In genomic region chr8:121542901-121543300, GRCm38 (mm10) we compare ENCODE assay signal across 30 mouse cellular contexts. TPM values are rescaled to one million over a fixed set of nuclear protein-coding genes. Genes with fewer than 3 reads are reported as not detected.
DNase-seq lines count a peak whose midpoint lies in the region; ATAC-seq and TF ChIP-seq lines count a peak whose summit lies in the region.
"Had no signal": no experiment of that assay in that cellular context is flagged by ENCODE, and none has a peak within 500 bp of the region (broad histone marks: within the 10 kb centered on the region; RNA-seq: fewer than 3 reads in every experiment).

No protein-coding gene starts in this region.

- no peaks in the 10 kb centered on the region for H3K4me1 ChIP-seq in lung, embryonic 14.5 days (ENCODE audit: insufficient read depth)
- H3K4me1 ChIP-seq in testis, adult 2 months (ENCODE audit: control insufficient read depth, insufficient read depth, low read length): peaks cover 17% of the 10 kb centered on the region
- H3K4me1 ChIP-seq: forebrain, embryonic 10.5 days; heart, embryonic 12.5 days; heart, embryonic 15.5 days had no signal

- no peak overlapping the region for H3K4me3 ChIP-seq in lung, embryonic 14.5 days (ENCODE audit: low read depth, low read length)
- H3K4me3 ChIP-seq in testis, adult 2 months (ENCODE audit: control insufficient read depth, low read depth, low read length): peak overlapping the region; percentile 95
- H3K4me3 ChIP-seq: forebrain, embryonic 10.5 days; forebrain, embryonic 13.5 days; heart, embryonic 12.5 days; heart, embryonic 15.5 days had no signal

- H3K36me3 ChIP-seq in lung, embryonic 14.5 days (ENCODE audit: insufficient read depth): no peaks in the 10 kb centered on the region
- H3K36me3 ChIP-seq in testis, adult 2 months (ENCODE audit: control insufficient read depth, insufficient read depth, low read length): no peaks in the 10 kb centered on the region
- H3K36me3 ChIP-seq: forebrain, embryonic 10.5 days; heart, embryonic 12.5 days; heart, embryonic 15.5 days had no signal

- TF ChIP-seq POLR2A in testis, adult 2 months (IDR thresholded peaks at IDR 0.05; ENCODE audit: control insufficient read depth, low read depth, low read length): no peak

- H3K4me2 ChIP-seq in lung, embryonic 14.5 days: no peak overlapping the region
- H3K4me2 ChIP-seq: forebrain, embryonic 13.5 days; heart, embryonic 12.5 days; heart, embryonic 15.5 days; hindbrain, embryonic 14.5 days had no signal

- no peaks in the 10 kb centered on the region for H3K27me3 ChIP-seq in lung, embryonic 14.5 days (ENCODE audit: insufficient read depth, low read length)
- H3K27me3 ChIP-seq in testis, adult 2 months (ENCODE audit: control insufficient read depth, insufficient read depth, low read length): no peaks in the 10 kb centered on the region
- H3K27me3 ChIP-seq: forebrain, embryonic 13.5 days had no signal

- H3K9me3 ChIP-seq in lung, embryonic 14.5 days (ENCODE audit: low read depth, low read length): no peaks in the 10 kb centered on the region
- H3K9me3 ChIP-seq: forebrain, embryonic 13.5 days; heart, embryonic 15.5 days had no signal

- no peak overlapping the region for H3K9ac ChIP-seq in lung, embryonic 14.5 days
- H3K9ac ChIP-seq: forebrain, embryonic 13.5 days; forebrain, postnatal 0 days; heart, embryonic 12.5 days; heart, embryonic 15.5 days; hindbrain, embryonic 14.5 days had no signal

- peak; percentile 46 for DNase-seq in cerebellum, postnatal 10 days
- no peak for DNase-seq in cerebellum, adult 11 months
- no peak for DNase-seq in lung, embryonic 14.5 days
- DNase-seq in lung, postnatal 25 days (ENCODE audit: low spot score): no peak
- no peak for DNase-seq in testis, postnatal 14 days (ENCODE audit: low spot score)
- DNase-seq in layer of hippocampus, adult 8-10 months (ENCODE audit: low spot score in 2 of 2): no peak
- DNase-seq: adrenal gland, adult 2 months; adrenal gland, postnatal 14 days; cerebellum, adult 11-12 months; cerebellum, adult 8-10 months; cerebellum, postnatal 14 days; forebrain, postnatal 0 days; gastrocnemius, postnatal 10 days; gastrocnemius, postnatal 36 days; heart, adult 18-20 months; heart, postnatal 10 days; heart, postnatal 36 days had no signal

- TF ChIP-seq CTCF in lung, embryonic 14.5 days (IDR thresholded peaks at IDR 0.05; ENCODE audit: low read depth): no peak
- TF ChIP-seq CTCF in testis, adult 2 months (IDR thresholded peaks at IDR 0.05; ENCODE audit: control insufficient read depth, insufficient read depth, insufficient replicate concordance, low read depth, low read length): no peak

- ATAC-seq in lung, embryonic 14.5 days (ENCODE audit: insufficient read depth): 0 out of 2 replicates have a peak, but pooled peaks have one; percentile 7
- ATAC-seq: forebrain, embryonic 13.5 days; forebrain, postnatal 0 days; hindbrain, postnatal 0 days; inflammation-experienced regulatory T-cells, adult 6 months had no signal

- H3K27ac ChIP-seq in lung, embryonic 14.5 days (ENCODE audit: low read depth): no peak overlapping the region
- no peak overlapping the region; the same call in 1 of the 2 replicates for H3K27ac ChIP-seq in testis, adult 2 months (ENCODE audit: control insufficient read depth, insufficient read depth, low read depth, low read length)
- H3K27ac ChIP-seq: forebrain, embryonic 10.5 days; forebrain, embryonic 13.5 days; heart, embryonic 15.5 days; hindbrain, embryonic 14.5 days; hindbrain, postnatal 0 days had no signal

- 51% methylated on average over 13 of the region's 13 CpGs for WGBS in lung, embryonic 14.5 days

RNA-seq across cellular contexts. Expression of gene 1700018B08Rik, which starts 1.2 kb away (rescaled TPM):
- polyA plus RNA-seq in lung, embryonic 14.5 days (2014; fragmentation: Nextera tagmentation; extraction: Ambion mirVana): not detected in 2 replicates
- polyA plus RNA-seq in testis, adult 2 months (2012; rRNA removed): 438 and 472 TPM in 2 replicates
- not detected for total RNA-seq in layer of hippocampus, adult 8-10 months (2022)
- total RNA-seq: adrenal gland, adult 2 months; adrenal gland, postnatal 14 days; adrenal gland, postnatal 4 days; forebrain, postnatal 0 days; gastrocnemius, postnatal 10 days; gastrocnemius, postnatal 36 days; heart, adult 18-20 months; heart, postnatal 10 days; heart, postnatal 36 days; MEL had no signal
- polyA plus RNA-seq: adrenal gland, adult 2 months; embryonic facial prominence, embryonic 11.5 days; embryonic facial prominence, embryonic 14.5 days; forebrain, embryonic 10.5 days; forebrain, embryonic 13.5 days; forebrain, postnatal 0 days; heart, embryonic 12.5 days; heart, embryonic 15.5 days; hindbrain, embryonic 11.5 days; hindbrain, embryonic 14.5 days; hindbrain, postnatal 0 days; inflammation-experienced regulatory T-cells, adult 6 months had no signal

RNA-seq across cellular contexts. Expression of gene Fbxo31, which starts 35.7 kb away (rescaled TPM):
- polyA plus RNA-seq in lung, embryonic 14.5 days (2014; fragmentation: Nextera tagmentation; extraction: Ambion mirVana): 17.5 and 18.4 TPM in 2 replicates
- 6.1 and 6.8 TPM in 2 replicates for polyA plus RNA-seq in testis, adult 2 months (2012; rRNA removed)
- 100 to 1,000 TPM in 3 of 4 experiments, 10 to 100 TPM in 1; 96.9 to 103 (median 102) TPM for total RNA-seq in layer of hippocampus, adult 8-10 months (2022)

RNA-seq across cellular contexts. Expression of gene Map1lc3b, which starts 47.3 kb away (rescaled TPM):
- 198 and 202 TPM in 2 replicates for polyA plus RNA-seq in lung, embryonic 14.5 days (2014; fragmentation: Nextera tagmentation; extraction: Ambion mirVana)
- 22.6 and 26.5 TPM in 2 replicates for polyA plus RNA-seq in testis, adult 2 months (2012; rRNA removed)
- total RNA-seq in layer of hippocampus, adult 8-10 months (2022): 100 to 1,000 TPM; 143 to 187 (median 172) TPM

Comparison
In these comparisons a context has a peak if more than half of its experiments do, and no peak if none do; other contexts are left out.
1. DNase-seq: peak in cerebellum, postnatal 10 days (2 of 2); none in cerebellum, adult 11 months (single experiment), lung, embryonic 14.5 days (single experiment), lung, postnatal 25 days (single experiment), testis, postnatal 14 days (single experiment) and layer of hippocampus, adult 8-10 months (0 of 2).
2. RNA of gene 1700018B08Rik, which starts 1.2 kb away (polyA plus RNA-seq): 438 to 472 TPM in testis, adult 2 months; not detected in lung, embryonic 14.5 days; every median in the first group is over 100 times any median in the second.